Mouse (Mus musculus) hindbrain, embryonic 15.5 days (tissue): ENCODE measurements around the gene Kng1. TPM values are rescaled to one million over a fixed set of nuclear protein-coding genes. Genes with fewer than 3 reads are reported as not detected.
"Not testable (repeated sequence)": the region's sequence is repeated elsewhere in the genome, so short reads cannot be mapped to it uniquely, and the experiment has no call there.

Experiments
- ATAC-seq: fragments of 200-750 bp; cut with Nextera tagmentation; 2 replicates; pipeline ENCODE4 v1.8.0; 2017; ENCODE audit warnings: low read depth, moderate number of reproducible peaks, moderate TSS enrichment; ENCODE audit not compliant: low FRiP score
- H3K27ac ChIP-seq: fragments of 300-500 bp; sonication (generic); replicated peaks from 2 replicates; pipeline ENCODE4 v1.5.1; 2015; ENCODE audit warnings: mild to moderate bottlenecking, inconsistent platforms
- H3K27me3 ChIP-seq: fragments of 300-500 bp; sonication (generic); 2 replicates; pipeline ENCODE4 v1.6.1; 2015; ENCODE audit warnings: control low read depth, inconsistent platforms
- H3K36me3 ChIP-seq: fragments of 300-500 bp; sonication (generic); 2 replicates; pipeline ENCODE4 v1.6.1; 2015; ENCODE audit warnings: control low read depth, inconsistent platforms
- H3K4me1 ChIP-seq: fragments of 300-500 bp; sonication (generic); replicated peaks from 2 replicates; pipeline ENCODE4 v1.6.1; 2015; ENCODE audit warnings: control low read depth, inconsistent platforms
- H3K4me2 ChIP-seq: fragments of 300-500 bp; sonication (generic); 2 replicates; pipeline ENCODE4 v1.6.1; 2015; ENCODE audit warnings: moderate library complexity, mild to moderate bottlenecking, inconsistent platforms
- H3K4me3 ChIP-seq: fragments of 300-500 bp; sonication (generic); 2 replicates; pipeline ENCODE4 v1.5.1; 2015; ENCODE audit warnings: mild to moderate bottlenecking, inconsistent platforms
- H3K9ac ChIP-seq: fragments of 300-500 bp; sonication (generic); 2 replicates; pipeline ENCODE4 v1.6.1; 2015; ENCODE audit warnings: inconsistent platforms
- H3K9me3 ChIP-seq: fragments of 300-500 bp; sonication (generic); 2 replicates; pipeline ENCODE4 v1.6.1; 2016; ENCODE audit warnings: control low read depth, inconsistent platforms
- WGBS: fragments of 180-500 bp; shearing (Covaris S2); methylation state at CpG from one replicate; pipeline ENCODE4 v1.1.7; 2015; 5-methylcytosine and 5-hydroxymethylcytosine counted together
- polyA plus RNA-seq: library from polyadenylated mRNA; unstranded; fragments of >200 nt; fragmentation: Nextera tagmentation; extraction: Ambion mirVana; gene quantifications from 2 replicates; pipeline ENCODE4 v1.2.1, GENCODE M21; 2015

Gene Kng1
- polyA plus RNA-seq, 1 experiment from 2014 or later: 0.39 TPM

DNA sequence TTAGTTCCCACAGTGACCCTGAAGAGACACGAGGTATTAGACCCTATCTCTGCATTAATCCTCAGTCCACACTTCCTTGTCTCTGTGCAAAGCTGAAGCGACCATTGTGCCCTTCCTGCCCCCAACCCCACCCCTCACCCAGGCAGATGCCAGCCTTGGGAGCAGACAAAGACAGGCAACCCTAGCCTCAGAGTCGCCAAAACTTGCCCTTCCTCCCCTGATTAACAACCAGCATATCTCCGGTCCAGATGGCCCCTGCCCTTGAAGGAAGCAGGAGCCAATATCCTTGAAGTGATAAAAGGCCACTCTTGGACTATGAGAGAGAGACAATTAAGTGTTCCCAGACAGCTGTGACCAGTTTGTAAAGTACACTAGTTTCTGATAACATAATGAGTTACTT is 16.8 kb upstream of the Kng1 start:
- Histone ChIP-seq H3K27me3 (no peaks in the 10 kb centered on the region), H3K4me2 (no peak overlapping the region), H3K36me3 (no peaks in the 10 kb centered on the region), H3K9me3 (no peaks in the 10 kb centered on the region), H3K27ac (no peak overlapping the region), H3K4me1 (no peaks in the 10 kb centered on the region), H3K4me3 (no peak overlapping the region), H3K9ac (no peak overlapping the region)
- ATAC-seq: no peak
- WGBS: 67% methylated on average over 4 of the region's 4 CpGs

DNA sequence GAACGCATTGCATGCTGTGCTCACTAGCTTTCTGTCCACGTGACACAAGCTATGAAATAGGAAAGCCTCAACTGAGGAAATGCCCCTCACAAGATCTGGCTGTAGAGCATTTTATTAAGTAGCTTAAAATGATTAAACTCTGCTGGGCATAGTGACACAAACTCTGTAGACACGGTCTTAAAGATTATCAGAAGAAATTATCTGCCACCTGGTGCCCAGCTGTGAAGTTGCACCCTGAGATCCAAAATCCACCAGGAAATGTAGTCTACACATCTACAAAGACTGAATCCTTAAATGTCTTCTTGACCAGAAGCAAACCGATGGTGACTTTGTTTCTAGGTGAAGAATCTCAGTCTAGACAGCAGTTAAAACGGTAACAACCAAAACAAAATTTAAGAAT is 11.3 kb upstream of the Kng1 start:
- Histone ChIP-seq H3K36me3 (no peaks in the 10 kb centered on the region), H3K4me2 (no peak overlapping the region), H3K4me1 (no peaks in the 10 kb centered on the region), H3K9me3 (no peaks in the 10 kb centered on the region), H3K4me3 (no peak overlapping the region), H3K27me3 (no peaks in the 10 kb centered on the region), H3K27ac (no peak overlapping the region), H3K9ac (no peak overlapping the region)
- 65% methylated on average over 5 of the region's 5 CpGs for WGBS
- no peak for ATAC-seq

DNA sequence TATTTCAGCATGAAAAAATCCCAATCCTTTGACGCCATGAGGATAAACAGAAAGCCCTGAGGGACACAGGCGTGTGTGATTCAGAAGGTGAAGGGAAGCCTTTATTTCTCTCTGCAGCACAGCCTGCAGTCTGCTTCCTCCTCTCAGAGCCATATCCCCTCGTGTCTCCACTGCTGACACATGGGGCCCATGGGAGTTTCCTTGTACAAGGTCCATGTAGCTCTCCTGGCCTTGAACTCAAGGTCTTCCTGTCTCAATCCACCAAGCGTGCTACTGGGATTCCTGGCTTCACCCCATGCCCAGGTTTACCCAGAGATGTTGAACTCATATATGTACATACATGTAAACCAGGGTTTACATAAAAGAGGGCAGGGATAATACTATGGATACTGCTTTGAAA is 2.0 kb downstream of the Kng1 start:
- not testable (repeated sequence) for H3K27me3 ChIP-seq, H3K9me3 ChIP-seq, ATAC-seq, H3K27ac ChIP-seq, H3K4me2 ChIP-seq, H3K9ac ChIP-seq, H3K4me1 ChIP-seq, H3K4me3 ChIP-seq, H3K36me3 ChIP-seq
- WGBS: 76% methylated on average over 4 of the region's 4 CpGs

DNA sequence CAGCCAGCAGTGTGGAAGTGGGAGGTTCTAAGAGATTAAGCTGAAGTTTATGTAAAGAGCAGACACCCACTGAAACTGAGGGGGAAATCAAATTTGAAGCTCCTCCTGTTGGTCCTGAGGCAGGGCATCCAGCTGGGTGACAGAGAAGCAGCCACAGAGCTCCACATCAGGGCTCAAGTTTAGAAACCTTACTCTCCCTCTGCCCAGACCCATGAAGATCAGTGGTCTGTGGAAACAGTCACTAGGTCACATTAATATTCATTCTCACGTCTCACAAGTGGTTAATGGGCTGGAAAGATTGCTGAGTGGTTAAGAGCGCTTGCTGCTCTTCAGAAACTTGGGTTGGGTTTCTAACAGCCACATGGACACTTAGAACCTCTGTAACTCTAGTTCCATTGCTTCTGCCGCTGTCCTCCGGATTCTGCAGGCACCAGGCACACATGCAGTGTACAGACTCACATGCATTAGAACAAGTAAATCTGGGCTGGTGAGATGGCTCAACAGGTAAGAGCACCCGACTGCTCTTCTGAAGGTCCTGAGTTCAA is 3.2 kb downstream of the Kng1 start:
- H3K27me3 ChIP-seq, ATAC-seq, H3K9ac ChIP-seq, H3K9me3 ChIP-seq, H3K4me2 ChIP-seq, H3K4me1 ChIP-seq, H3K4me3 ChIP-seq, H3K27ac ChIP-seq, H3K36me3 ChIP-seq: not testable (repeated sequence)
- 69% methylated on average over 5 of the region's 5 CpGs for WGBS

DNA sequence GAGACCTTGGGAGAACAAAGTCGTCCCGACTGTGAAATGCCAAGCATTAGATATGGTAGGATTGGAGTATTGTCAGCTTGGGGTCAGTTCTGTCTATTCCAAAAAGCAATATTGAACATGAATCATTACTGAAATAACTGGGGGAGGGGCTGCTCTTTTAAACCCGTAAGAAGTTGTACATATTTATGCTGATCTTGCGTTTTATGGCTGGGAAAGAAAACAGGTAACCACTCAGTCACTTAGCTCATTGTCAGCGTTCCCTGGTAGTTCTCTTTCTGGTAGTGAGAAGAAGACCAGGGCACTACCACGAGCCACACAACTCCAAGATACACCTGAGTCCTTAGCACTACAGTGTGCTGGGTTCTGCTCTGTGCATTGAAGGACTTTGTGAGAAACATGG is 19.9 kb downstream of the Kng1 start:
- not testable (repeated sequence) for H3K36me3 ChIP-seq, ATAC-seq, H3K9me3 ChIP-seq, H3K9ac ChIP-seq, H3K27me3 ChIP-seq, H3K4me3 ChIP-seq, H3K4me1 ChIP-seq, H3K4me2 ChIP-seq, H3K27ac ChIP-seq
- 84% methylated on average over 6 of the region's 6 CpGs for WGBS

DNA sequence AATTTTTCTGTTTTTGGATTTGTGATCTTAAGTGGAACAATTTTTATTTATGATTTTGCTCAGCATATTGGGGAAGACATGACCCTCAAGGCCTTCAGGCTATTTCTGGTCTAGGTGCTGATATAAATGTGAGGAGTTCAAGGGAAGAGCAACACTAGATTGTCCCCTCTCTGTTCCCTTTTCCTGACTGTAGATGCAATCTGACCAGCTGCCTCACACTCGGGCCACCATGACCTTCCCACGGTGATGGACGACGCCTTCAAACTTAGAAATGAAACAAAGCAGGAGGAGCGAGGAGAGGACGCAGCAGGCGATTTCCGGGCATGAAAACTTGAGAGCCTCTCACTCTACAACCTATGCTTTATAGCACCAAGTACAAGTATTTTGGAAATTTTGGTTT is 29.5 kb downstream of the Kng1 start:
- H3K27me3 ChIP-seq, H3K9me3 ChIP-seq, H3K27ac ChIP-seq, H3K36me3 ChIP-seq, H3K4me1 ChIP-seq, H3K9ac ChIP-seq, ATAC-seq, H3K4me3 ChIP-seq, H3K4me2 ChIP-seq: not testable (repeated sequence)
- 68% methylated on average over 8 of the region's 8 CpGs for WGBS

DNA sequence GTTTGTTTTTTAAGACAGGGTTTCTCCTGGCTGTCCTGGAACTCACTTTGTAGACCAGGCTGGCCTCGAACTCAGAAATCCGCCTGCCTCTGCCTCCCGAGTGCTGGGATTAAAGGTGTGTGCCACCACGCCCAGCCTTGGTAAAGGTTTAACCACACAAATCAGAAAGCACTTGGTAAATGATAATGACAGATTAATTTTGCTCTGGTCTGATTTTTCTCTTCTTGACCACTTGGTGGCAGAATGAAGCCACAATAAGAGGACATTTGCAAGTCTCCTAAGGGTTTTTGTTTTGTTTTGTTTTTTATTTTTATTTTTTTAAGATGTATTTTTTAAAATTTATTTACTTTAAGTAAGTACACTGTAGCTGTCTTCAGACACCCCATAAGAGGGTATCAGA is 30.0 kb downstream of the Kng1 start:
- not testable (repeated sequence) for H3K27me3 ChIP-seq, H3K27ac ChIP-seq, H3K4me1 ChIP-seq, H3K4me2 ChIP-seq, H3K9ac ChIP-seq, H3K9me3 ChIP-seq, H3K36me3 ChIP-seq, ATAC-seq, H3K4me3 ChIP-seq
- WGBS: 69% methylated on average over 4 of the region's 4 CpGs

DNA sequence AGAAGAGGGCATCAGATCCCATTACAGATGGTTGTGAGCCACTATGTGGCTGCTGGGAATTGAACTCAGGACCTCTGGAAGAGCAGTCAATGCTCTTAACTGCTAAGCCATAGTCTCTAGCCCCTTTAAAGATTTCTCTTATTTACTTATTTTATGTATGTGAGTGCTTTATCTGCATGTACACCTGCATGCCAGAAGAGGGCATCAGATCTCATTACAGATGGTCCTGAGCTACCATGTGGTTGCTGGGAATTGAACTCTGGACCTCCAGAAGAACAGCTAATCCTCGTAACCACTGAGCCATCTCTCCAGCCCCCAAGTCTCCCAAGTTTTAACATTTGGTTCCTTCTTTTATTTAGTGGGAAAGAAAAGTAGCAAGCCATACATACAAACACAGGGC is 30.8 kb downstream of the Kng1 start:
- H3K27ac ChIP-seq, H3K9ac ChIP-seq, H3K4me2 ChIP-seq, H3K9me3 ChIP-seq, H3K27me3 ChIP-seq, H3K4me3 ChIP-seq, ATAC-seq, H3K36me3 ChIP-seq, H3K4me1 ChIP-seq: not testable (repeated sequence)
- WGBS: 80% methylated on average over 1 of the region's 1 CpGs

DNA sequence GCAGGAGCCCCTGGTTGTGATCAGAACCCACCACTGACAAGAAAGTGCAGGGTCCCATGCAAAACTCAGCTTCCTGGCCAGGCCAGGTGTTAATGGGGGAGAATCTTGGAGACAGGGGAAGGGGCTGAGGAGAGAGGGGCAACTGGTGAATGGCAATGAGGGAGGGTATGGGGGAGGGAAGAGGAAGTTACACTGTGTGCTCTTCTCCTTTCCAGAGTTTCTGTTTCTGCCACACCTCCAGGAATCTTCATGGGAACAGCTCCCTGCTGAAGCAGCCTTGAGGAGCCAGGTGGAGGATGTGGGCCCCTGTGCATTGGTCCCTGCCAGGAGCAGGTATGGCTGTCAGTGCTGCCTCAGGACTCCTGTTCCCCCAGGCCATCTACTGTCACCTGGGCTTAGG is 33.7 kb downstream of the Kng1 start:
- H3K4me1 ChIP-seq, ATAC-seq, H3K9me3 ChIP-seq, H3K4me2 ChIP-seq, H3K4me3 ChIP-seq, H3K27me3 ChIP-seq, H3K36me3 ChIP-seq, H3K27ac ChIP-seq, H3K9ac ChIP-seq: not testable (repeated sequence)

DNA sequence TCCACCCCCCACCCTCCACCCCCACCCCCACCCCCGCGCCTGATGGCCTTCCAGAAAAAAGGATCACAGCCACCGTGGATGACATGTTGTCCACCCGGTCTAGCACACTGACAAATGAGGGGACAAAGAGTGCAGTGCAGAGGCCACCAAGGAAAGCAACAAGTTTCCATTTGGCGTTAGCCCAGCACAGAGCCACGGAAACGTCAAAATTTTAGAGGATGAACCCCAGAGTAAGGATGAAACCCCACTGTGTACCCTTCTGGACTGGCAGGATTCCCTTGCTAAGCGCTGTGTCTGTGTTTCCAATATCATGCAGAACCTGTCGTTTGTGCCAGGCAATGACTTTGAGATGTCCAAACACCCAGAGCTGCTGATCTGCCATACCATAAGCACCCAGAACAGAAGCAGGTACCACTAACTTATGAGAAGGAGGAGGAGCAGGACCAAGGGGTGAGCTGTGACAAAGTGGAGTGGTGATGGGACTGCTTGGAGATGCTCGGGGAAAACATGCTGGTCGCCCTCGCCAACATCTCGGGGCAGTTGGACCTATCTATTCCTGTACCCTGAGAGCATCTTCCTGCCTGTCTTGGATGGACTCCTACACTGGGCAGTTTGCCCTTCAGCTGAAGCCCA is 35.8 kb downstream of the Kng1 start:
- Histone ChIP-seq H3K36me3 (no peaks in the 10 kb centered on the region), H3K9me3 (no peaks in the 10 kb centered on the region), H3K9ac (no peak overlapping the region), H3K4me3 (no peak overlapping the region), H3K4me2 (no peak overlapping the region), H3K4me1 (no peaks in the 10 kb centered on the region), H3K27me3 (no peaks in the 10 kb centered on the region), H3K27ac (no peak overlapping the region)
- WGBS: 83% methylated on average over 13 of the region's 13 CpGs
- no peak for ATAC-seq

DNA sequence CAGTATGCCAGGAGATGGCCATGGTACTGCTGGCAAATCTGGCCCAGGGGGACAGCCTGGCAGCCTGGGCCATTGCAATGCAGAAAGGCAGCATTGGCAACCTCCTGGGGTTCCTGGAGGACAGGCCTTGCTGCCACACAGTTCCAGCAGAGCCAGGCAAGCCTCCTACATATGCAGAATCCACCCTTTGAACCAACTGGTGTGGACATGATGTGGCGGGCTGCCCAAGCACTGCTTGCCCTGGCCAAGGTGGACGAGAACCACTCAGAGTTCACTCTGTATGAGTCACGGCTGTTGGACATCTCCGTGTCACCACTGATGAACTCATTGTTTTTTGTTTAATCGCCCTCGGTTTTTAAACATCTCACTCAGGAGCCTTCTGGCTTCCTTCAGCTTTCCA is 36.5 kb downstream of the Kng1 start:
- H3K4me2 ChIP-seq: no peak overlapping the region
- WGBS: 92% methylated on average over 6 of the region's 6 CpGs
- H3K4me3 ChIP-seq: no peak overlapping the region
- 0 out of 2 replicates have a peak, but pooled peaks cover 3% of the 10 kb centered on the region for H3K27me3 ChIP-seq
- no peaks in the 10 kb centered on the region for H3K4me1 ChIP-seq
- H3K27ac ChIP-seq: no peak overlapping the region
- no peaks in the 10 kb centered on the region for H3K9me3 ChIP-seq
- no peak overlapping the region for H3K9ac ChIP-seq
- no peak for ATAC-seq
- no peaks in the 10 kb centered on the region for H3K36me3 ChIP-seq

DNA sequence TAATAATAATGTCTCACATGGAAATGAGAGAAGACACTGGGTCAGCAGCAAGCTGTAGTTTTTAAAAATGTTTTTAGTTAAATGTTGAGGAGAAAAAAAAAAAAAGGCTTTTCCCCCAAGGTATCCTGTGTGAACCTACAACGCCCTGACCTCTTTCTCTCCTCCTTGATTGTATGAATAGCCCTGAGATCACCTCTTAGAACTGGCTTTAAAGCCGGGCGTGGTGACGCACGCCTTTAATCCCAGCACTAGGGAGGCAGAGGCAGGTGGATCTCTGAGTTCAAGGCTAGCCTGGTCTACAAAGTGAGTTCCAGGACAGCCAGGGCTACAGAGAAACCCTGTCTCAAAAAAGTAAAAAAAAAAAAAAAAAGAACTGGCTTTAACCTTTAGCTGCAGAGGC is 37.9 kb downstream of the Kng1 start:
- not testable (repeated sequence) for H3K4me3 ChIP-seq, H3K9me3 ChIP-seq, H3K4me2 ChIP-seq, H3K9ac ChIP-seq, ATAC-seq, H3K27me3 ChIP-seq, H3K27ac ChIP-seq, H3K36me3 ChIP-seq
- peaks cover 11% of the 10 kb centered on the region for H3K4me1 ChIP-seq
- WGBS: 93% methylated on average over 5 of the region's 5 CpGs

DNA sequence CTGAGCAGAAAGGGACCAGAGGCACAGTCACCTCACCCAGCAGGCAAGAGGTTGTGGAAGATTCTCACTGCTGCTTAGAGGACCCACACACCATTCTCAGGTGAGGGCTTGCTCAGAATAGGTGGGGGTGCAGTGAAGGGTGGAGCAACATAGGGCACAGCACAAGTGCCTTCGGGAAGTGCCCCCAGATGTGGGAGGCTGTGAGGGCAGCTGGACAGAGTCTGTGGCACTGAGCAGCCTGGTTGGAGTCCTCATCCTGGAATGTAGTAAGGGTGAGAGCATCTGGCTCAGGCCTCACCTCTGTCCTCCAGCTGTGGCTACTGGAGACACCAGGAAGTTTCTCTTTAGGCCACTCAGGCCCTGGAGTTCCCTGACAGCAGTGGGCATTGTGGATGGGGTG is 39.2 kb downstream of the Kng1 start:
- ATAC-seq, H3K36me3 ChIP-seq, H3K4me3 ChIP-seq, H3K9ac ChIP-seq, H3K4me2 ChIP-seq, H3K9me3 ChIP-seq, H3K27ac ChIP-seq: not testable (repeated sequence)
- Histone ChIP-seq H3K27me3 (peaks cover 13% of the 10 kb centered on the region), H3K4me1 (peaks cover 11% of the 10 kb centered on the region)
- WGBS: 100% methylated on average over 1 of the region's 1 CpGs
